Mouse (Mus musculus) ES-Bruce4 (cell line): ENCODE data around the gene AU021092. TPM values are rescaled to one million over a fixed set of nuclear protein-coding genes. Genes with fewer than 3 reads are reported as not detected.
"Not testable (repeated sequence)": the region's sequence is repeated elsewhere in the genome, so short reads cannot be mapped to it uniquely, and the experiment has no call there.

ENCODE experiments used
- H3K27ac ChIP-seq: 2 replicates; pipeline ENCODE4 v1.5.1; 2012; ENCODE audit warnings: low read length, inconsistent platforms; ENCODE audit not compliant: insufficient read depth
- H3K27me3 ChIP-seq: 2 replicates; pipeline ENCODE4 v1.6.1; 2012; ENCODE audit warnings: mild to moderate bottlenecking, low read length, inconsistent platforms; ENCODE audit not compliant: control insufficient read depth, poor library complexity, insufficient read depth, severe bottlenecking
- H3K36me3 ChIP-seq: 2 replicates; pipeline ENCODE4 v1.6.1; 2012; ENCODE audit warnings: inconsistent platforms, mild to moderate bottlenecking, low read length, moderate library complexity; ENCODE audit not compliant: control insufficient read depth, poor library complexity, insufficient read depth, severe bottlenecking
- H3K4me1 ChIP-seq: one replicate; pipeline ENCODE4 v1.8.1; 2011; ENCODE audit warnings: low read length; ENCODE audit not compliant: control insufficient read depth, insufficient read depth
- H3K4me3 ChIP-seq: 2 replicates; pipeline ENCODE4 v1.5.1; 2011; ENCODE audit warnings: low read depth, mild to moderate bottlenecking, low read length
- H3K9ac ChIP-seq: 2 replicates; pipeline ENCODE4 v1.6.1; 2012; ENCODE audit warnings: low read depth, mild to moderate bottlenecking, inconsistent platforms; ENCODE audit not compliant: poor library complexity, severe bottlenecking
- H3K9me3 ChIP-seq: replicated peaks from 2 replicates; pipeline ENCODE4 v1.6.1; 2012; ENCODE audit warnings: mild to moderate bottlenecking, low read length, inconsistent platforms; ENCODE audit not compliant: control insufficient read depth, poor library complexity, insufficient read depth, severe bottlenecking
- CTCF ChIP-seq: IDR thresholded peaks from one replicate; pipeline ENCODE4 v1.8.1; 2011; ENCODE audit warnings: low read depth, low read length
- EP300 ChIP-seq: IDR thresholded peaks from 2 replicates; pipeline ENCODE4 v1.6.1; 2011; ENCODE audit warnings: low read depth, low read length; ENCODE audit not compliant: insufficient read depth
- POLR2A ChIP-seq: IDR thresholded peaks from one replicate; pipeline ENCODE4 v1.8.1; 2011; ENCODE audit warnings: low read length; ENCODE audit not compliant: insufficient read depth
- polyA plus RNA-seq: library from polyadenylated mRNA; stranded (reverse); fragments of >200 nt; gene quantifications from 2 replicates; pipeline ENCODE4 v1.2.4, GENCODE M21; 2011; ENCODE audit warnings: low read depth; ENCODE audit not compliant: missing spikeins, insufficient read depth, insufficient read length

AU021092 gene
- polyA plus RNA-seq, 1 experiment: not detected

DNA sequence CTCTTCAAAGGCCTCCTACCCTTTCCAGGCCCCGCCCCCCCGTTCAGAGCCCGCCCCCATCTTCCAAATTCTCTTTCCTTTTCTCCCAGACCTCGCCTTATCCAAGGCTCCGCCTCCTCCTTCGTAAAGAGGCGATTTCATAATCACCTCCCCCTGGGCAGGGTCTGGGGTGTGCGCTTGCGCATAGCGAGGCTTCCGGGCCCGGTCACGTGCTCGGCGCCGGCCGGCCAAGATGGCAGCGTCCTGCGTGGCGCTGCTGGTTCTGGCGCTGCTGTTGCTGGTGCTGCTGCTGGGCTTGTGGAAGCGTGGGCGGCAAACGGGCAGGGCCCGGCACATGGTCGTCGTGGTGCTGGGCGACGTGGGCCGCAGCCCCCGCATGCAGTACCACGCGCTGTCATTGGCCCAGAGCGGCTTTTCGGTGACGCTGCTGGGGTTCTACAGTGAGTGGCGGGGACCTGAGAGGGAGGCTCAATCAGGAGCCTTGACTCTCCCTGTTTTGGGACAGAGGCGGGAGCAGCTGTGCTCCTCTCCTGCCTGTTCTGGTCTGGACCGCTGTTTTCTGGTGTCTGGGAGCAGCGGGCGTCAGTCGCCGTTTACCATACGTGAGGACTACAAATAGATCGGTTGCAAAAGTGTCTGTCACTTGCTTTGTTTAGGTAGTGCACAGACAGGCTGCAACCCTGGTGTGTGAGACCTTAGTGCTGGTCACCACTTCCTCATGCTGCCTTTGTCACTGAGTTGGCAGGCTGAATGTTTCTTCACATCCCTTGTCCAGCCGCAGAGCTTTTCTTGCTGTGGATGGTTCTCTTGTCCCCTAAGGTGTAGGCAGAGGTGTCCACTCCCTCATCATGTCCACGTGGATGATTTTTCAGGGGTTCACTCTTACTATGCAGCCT, 11.6 kb upstream of the AU021092 start, which contains the start of gene Alg1:
Alg1 (plus strand) TSS at position 204 of the 896 bp plus-strand sequence.
- no peak for TF ChIP-seq CTCF
- peak; percentile 98 for TF ChIP-seq POLR2A
- Histone ChIP-seq H3K36me3 (no peaks in the 10 kb centered on the region), H3K9me3 (no peaks in the 10 kb centered on the region), H3K9ac (peak within 1 kb of the TSS; percentile 29), H3K27me3 (no peaks in the 10 kb centered on the region), H3K4me1 (no peaks in the 10 kb centered on the region), H3K27ac (no peak within 1 kb of the TSS), H3K4me3 (peak within 1 kb of the TSS; percentile 69)

GRCm38 (mm10) chr16:5232982-5233381, 10.9 kb upstream of the AU021092 start:
- Histone ChIP-seq H3K27me3 (no peaks in the 10 kb centered on the region), H3K9me3 (no peaks in the 10 kb centered on the region), H3K27ac (no peak overlapping the region), H3K9ac (no peak overlapping the region), H3K4me1 (no peaks in the 10 kb centered on the region), H3K36me3 (no peaks in the 10 kb centered on the region), H3K4me3 (no peak overlapping the region)
- TF ChIP-seq CTCF: no peak
- no peak for TF ChIP-seq EP300
- no peak for TF ChIP-seq POLR2A

- H3K9me3 ChIP-seq, H3K36me3 ChIP-seq, H3K4me3 ChIP-seq, H3K4me1 ChIP-seq, H3K9ac ChIP-seq, H3K27me3 ChIP-seq, H3K27ac ChIP-seq: not testable (repeated sequence)
Observed at GRCm38 (mm10) chr16:5228103-5228502, 6.0 kb upstream of the AU021092 start.

- H3K9me3 ChIP-seq, H3K4me3 ChIP-seq, H3K36me3 ChIP-seq, H3K4me1 ChIP-seq, H3K27me3 ChIP-seq, H3K27ac ChIP-seq, H3K9ac ChIP-seq: not testable (repeated sequence)
Observed at GRCm38 (mm10) chr16:5227501-5227900, 5.4 kb upstream of the AU021092 start.

DNA sequence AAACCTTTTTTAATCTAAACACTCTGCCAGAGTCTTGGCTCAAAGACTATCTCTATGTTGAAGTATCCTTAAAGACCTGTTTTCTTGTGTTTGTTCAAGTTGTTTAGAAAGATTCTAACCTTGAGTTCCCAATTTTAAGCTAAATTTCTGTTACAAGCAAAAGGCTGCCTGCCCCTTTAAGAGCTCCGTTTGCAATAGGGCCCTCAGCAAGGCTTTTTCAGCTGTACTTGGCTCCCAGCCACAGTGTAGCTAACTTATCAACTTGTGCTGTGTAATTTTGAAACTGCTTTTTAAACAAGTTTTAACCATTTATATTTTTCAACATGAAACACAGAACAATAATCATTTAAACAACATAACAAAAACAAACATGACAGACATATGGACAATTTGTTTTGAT, 4.4 kb upstream of the AU021092 start:
- not testable (repeated sequence) for H3K9ac ChIP-seq, H3K4me1 ChIP-seq, H3K27me3 ChIP-seq, H3K4me3 ChIP-seq, H3K36me3 ChIP-seq, H3K27ac ChIP-seq, H3K9me3 ChIP-seq

GRCm38 (mm10) chr16:5221403-5221802, 696 bp downstream of the AU021092 start:
- Histone ChIP-seq H3K9ac (no peak overlapping the region), H3K36me3 (no peaks in the 10 kb centered on the region), H3K4me3 (no peak overlapping the region), H3K4me1 (no peaks in the 10 kb centered on the region), H3K27ac (no peak overlapping the region), H3K9me3 (peaks cover 3% of the 10 kb centered on the region; the same call in 1 of the 2 replicates), H3K27me3 (no peaks in the 10 kb centered on the region)
- no peak for TF ChIP-seq EP300
- TF ChIP-seq POLR2A: no peak
- no peak for TF ChIP-seq CTCF
